Mouse (Mus musculus) right cerebral cortex, postnatal 10 days (tissue): ENCODE data around the gene Tada2b.

Source experiments
- DNase-seq, 2 experiments: peaks; one replicate each; pipeline ENCODE4 v3.0.0; 2021; ENCODE audit warnings: low spot score in 2 of 2

Tada2b gene

DNA sequence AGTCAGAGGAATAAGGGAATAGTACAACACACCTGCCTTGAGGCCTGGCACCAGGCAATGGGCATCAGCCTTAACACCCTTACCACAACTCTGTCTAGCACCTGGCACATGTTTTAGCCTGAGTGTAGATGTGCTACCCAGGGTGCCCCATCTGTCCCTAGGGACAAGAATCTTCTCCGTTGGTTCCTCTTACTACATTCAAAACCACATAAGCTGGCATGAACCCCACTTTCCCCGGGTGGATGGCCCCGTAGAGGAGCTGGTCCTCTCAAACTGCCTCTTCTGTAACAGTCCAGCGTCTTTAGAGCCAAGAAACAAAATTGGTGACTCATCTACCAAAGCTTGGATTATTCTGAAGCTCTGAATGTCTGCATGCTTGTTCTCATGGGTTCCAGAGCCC lies 3.7 kb downstream of the Tada2b start:
- DNase-seq: no peak

DNA sequence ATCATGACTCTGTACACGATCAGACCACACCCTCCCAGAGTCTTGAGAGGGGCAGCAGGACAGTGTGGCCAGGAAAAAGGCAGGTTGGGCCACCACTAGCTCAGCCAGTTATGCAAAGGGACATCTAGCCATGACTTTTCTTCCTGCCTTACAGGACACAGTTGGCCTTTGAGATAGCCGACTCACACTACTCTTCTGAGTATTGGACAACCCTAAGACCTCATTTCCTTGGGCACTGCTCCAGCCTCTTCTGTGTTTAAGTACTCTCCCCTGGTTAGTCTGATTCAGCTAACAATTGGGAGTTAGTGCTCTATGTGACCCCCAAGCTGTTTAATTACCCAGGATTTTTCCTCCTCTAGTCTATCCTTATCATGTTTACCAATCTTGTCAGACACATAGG lies 4.3 kb downstream of the Tada2b start:
- no peak for DNase-seq

DNA sequence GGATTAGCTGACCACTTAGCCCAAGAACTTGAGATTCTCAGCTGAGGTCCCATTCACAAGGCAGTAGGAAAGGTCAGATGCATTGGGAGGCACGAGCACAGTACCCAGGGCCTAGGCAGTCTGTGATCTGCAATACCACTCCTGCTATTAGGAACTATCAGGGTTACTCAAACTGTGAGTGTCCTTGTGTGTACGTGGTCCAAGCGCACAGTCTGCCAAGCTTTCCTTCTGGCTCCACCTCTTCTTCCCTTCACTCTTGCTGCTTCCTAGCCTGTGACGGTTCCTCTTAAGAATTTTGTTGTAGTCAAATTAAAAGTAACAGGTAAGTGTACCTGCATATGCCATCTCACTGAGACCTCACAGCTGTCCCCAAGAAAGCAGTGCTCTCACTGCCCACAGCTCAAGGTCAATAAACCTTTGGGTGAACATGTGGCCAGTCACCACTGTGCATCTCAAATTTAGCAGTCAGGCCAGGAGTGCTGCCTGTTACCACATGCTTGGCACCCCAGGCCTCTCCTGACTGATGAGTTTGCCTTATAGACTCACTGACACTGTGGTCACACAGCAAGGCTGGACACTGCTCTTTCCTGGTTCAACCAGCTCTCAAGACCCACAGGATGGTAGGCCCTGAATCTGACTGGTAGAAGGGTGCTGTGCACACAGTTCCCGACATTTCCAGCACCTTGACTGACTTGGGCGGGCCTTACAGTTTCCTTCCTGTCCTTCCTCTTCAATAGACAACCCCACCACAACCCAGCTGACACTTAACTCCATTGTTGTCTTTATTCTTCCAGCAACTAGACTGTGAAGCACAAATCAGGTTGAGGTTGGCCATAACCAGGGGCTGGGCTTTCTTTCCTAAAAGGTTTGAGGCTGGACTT lies 5.3 kb downstream of the Tada2b start:
- no peak for DNase-seq

DNA sequence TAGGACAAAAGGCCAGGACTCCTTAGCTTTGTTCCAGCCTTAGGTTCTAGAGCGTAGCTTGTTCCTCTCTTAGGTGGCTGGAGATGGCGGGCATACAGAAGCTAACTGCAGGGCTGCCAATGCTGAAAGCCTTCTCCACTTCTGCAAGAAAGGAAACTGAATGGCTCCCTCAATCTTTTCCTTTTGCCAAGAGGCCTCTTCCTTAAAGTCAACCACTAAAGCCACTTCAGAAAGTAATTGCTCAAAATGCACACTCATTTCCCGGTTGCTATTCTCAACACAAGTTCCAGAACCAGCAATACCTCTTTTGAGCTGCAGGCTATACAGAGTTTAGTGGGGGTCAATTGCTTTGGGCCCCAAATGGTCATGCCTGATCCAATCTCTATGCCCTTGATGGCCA lies 6.6 kb downstream of the Tada2b start:
- DNase-seq: no peak

DNA sequence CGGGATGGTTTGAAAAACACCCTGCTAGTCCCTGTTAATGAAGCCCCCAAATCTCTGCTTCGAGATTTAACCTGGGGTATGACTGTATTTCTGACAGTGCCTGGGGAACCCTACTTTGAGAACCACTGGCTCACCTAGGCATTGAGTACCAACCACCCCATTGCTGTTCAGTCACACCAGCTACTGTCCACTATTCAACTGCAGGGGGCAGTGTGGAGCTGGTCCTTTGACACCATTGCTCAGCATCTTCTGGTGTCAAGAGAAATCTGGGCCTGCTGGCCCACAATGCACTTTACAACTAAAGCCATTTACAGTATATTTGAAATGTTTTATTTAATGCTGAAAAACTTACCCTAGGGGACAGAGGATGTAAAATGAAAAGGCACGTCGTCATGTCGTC lies 9.8 kb downstream of the Tada2b start:
- peak in 1 of 2 experiments; percentile 74 for DNase-seq

DNA sequence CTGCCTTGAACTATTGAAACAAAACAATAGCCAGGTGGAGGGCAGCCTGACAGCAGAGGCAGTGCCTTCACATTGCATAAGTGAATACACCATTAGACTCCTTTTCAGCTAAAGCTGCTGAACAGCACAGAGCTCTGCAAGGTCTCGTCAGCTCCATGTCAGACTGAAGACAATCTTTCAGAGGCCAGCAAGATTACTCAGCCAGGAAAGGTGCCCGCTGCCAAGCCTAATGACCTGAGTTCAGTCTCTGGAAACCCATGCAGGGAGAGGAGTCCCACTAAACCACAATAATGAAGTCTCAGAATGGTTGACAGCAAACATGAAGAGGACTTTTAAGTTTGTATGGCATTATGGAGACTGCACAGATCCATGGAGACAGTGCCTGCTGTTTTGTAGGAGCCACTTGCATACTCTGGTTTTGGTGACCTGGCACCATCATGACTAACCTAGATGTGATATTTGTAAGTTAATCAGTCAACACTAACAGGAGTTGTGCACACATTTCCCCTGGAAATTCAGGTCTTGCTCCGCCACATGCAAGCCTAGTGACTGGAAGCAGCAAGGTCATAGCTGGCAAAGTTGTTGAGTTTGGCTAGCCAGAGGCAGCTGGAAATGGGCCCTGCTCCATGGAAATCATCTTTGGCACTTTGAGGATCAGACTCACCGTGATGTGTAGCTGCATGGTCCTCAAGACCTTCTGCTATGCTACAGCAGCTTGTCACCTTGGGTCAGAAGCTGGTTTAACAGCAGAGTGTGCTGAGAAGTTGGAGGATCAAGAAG lies 11.0 kb downstream of the Tada2b start:
- no peak for DNase-seq

DNA sequence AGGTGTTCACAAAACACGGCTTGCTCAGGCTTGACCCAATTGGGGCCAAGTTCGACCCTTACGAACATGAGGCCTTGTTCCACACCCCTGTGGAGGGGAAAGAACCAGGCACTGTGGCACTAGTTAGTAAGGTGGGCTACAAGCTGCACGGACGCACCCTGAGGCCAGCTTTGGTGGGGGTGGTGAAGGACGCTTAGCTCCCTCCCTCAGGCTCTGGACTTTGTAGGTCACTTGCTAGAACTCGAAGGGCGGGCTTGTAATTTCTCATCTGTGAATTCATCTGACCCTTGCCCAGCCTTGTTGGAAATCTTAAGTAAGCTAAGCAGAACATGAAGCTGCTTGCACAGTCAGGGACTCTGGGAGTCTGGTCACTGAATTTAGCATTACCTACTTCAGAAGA lies 12.9 kb downstream of the Tada2b start:
- DNase-seq: no peak

DNA sequence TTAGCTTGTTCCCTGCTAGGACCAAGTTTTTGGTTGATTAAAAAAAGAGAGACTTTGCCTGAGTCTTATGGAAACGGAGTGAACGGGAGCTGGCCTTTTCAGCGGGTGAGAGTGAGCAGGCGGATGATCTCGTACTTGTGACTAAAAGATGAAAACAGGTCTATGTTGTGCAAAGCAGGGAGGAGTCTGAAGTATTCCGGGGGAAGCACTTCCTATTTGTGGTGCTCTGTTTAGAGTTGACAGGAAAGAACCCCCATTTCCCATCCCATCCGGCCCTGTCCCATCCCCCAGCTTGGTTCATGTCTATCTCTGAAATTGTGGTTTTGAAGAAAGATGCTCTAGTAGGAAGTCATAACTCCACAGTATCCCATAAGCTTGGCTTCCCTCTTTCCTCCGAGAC lies 18.2 kb downstream of the Tada2b start:
- no peak for DNase-seq

DNA sequence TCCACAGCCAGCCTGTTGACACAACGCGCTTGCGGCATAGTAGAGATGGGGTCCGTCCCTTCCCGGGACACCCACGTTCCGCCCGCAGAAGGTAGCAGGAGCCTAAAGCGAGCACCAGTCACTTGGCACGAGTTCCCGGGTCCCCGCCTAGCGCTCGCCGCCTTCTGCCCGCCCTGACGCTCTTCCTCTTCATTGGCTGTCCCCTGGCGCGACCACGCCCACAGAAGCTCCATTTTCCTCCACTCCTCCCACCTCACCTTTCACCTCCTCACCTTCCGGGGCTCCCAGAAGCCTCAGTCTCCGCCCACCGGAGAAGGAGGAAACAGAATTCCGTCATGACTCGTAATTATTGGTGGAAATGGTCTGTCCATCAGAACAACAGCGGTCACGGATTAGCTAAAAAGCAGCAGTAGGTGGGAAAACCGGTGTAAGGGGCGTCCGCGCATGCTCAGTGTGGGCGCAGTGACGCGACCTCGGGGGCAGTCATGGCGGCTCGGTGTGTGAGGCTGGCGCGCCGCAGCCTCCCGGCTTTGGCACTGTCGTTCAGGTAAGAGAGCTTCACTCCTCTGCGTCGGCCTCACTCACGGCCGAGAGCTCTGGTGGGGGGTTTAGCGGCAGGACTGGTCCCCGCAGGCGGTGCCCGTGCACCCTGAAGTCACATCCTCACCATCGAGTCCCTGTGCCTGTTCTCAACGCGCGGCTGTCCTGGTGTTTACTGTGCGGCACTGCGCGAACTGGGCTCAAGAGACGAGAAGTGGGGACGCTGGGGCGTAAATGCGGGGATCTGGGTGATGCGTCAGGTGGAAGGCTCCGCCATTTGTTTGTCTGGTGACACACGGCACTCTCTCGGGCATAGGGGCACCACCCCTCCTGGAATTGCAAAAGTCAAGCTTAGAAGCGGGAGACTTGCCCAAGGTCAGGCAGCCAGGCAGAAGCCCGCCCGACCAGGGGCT lies 19.1 kb downstream of the Tada2b start, which contains the start of gene Grpel1:
Gene Grpel1, plus strand, starts transcription at position 290 of the 953 bp plus-strand sequence.
- peak; percentile 99 for DNase-seq

DNA sequence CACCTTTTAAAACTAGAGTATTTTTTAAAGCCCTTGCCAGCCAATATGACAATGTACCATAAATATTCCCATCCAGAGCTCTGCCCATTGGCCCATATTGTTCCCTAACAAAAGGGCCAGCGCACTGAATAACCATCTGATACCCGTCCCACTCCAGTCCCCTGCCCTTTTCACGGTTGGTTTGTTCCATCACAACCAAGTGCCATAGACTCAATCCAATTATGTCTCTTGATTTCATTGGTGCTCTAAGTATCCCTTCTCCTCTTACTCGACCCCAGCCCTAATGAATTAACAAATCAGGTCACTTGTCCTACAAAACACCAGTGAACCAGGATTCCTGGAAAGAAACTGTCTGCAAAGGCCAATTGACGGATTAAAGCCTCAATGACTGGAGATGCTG lies 20.7 kb downstream of the Tada2b start:
- no peak for DNase-seq

DNA sequence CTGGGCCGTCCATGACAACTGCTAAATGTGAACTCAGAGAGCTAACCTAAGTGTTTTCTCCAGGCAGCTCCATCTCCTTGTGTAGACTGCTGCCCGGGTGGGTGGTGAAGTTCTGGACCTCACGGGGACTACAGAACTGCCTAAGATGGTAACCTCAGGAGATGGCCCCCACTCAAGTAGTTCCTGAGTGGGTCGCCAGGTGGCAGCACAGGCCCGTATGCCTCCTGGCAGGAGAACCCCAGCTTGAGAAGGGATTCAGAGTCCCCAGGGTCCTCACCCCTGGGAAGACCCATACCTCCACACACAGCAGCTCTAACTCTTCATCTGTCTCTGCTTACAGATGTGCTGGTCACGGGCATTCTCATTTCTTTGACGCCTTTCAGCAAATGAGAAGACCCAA lies 21.3 kb downstream of the Tada2b start:
- peak; percentile 66 to 80 for DNase-seq

DNA sequence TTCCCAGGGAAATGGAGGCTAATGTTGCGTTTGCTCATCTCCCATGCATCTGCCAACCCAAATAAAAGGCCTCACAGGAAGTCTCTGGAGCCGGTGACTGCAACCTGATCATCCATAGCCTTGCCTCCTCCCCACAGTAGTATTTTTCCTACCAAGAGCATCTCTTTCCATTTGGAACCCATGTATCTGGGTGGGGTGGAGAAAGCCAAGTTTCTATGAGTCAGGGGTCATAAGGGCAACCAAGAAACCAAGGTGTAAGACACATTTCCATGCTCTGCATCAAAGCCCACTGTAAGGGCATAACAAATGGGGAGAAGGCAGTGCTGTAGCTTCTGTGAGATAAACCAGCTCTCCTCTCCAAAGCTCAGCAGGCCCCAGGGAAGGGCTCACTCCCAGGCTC lies 22.9 kb downstream of the Tada2b start:
- no peak for DNase-seq

DNA sequence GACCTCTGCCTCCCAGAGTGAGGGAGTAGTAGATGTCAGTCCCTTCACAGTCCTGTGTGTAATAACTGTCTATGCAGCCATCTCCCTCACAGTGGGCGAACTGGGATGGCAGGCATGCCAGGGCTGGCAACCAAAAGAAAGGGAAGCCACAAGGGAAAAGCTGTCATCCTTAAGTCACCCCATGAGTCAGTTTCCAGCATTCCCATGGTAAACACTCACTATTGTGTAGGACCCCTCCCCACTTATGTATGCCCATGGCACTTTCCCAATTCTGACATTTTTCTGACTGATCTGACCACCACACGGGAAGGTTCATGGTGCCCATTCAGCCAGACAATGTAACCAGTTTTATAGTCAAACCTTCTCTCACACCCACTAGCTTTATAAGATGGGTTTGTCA lies 23.4 kb downstream of the Tada2b start:
- no peak for DNase-seq

DNA sequence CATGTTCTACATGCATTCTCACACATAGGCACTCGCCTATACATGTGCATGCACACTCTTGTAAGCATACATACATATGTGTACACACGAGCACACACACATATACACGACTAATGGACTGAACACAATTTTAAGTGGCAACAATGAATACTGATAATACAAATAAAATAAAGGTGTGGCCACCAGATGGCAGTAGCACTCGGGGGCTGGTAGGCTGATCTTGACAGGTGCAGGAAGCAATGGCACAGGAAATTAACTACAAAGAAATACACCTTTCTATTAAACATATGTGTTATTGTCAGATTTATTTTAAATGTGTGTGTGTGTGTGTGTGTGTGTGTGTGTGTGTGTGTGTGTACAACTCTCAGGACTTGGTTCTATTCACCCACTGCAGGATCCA lies 25.2 kb downstream of the Tada2b start:
- no peak for DNase-seq

DNA sequence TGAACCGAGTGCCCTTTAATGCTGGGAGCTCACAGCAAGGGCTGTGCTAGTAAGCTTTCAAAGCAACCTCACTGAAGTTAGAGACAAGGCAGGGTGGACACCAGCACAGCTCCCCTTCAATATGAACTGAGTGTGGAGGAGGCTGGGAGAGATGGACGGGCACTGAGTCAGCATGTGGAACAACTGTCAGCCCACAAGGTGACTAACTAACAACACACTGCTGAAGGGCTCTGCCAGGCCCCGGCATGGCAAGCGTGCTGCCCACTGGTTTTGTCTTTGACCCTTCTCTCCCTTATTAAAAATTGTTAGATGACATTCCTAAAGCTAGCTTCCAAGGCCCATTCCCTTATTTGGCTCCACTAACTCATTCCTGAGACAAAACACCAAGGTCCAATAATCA lies 26.4 kb downstream of the Tada2b start:
- no peak for DNase-seq

DNA sequence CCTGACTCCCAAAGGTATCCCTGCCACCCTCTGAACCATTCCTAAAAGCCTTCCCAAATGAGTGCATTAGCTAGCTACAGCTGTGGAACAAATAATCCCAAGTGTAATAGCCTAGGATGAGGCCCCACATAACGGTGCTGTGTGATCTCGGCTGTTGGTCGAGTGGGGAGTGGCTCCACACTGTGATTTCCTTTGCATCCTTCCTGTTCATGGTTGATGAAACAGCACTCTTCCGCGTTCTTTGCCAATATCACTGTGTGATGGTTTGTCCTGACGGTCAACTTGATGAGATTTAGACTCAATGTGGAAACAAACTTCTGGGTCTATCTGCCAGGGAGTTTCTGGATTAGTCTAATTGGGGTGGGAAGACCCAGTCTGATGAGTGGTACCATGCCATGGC lies 31.3 kb downstream of the Tada2b start:
- DNase-seq: no peak

DNA sequence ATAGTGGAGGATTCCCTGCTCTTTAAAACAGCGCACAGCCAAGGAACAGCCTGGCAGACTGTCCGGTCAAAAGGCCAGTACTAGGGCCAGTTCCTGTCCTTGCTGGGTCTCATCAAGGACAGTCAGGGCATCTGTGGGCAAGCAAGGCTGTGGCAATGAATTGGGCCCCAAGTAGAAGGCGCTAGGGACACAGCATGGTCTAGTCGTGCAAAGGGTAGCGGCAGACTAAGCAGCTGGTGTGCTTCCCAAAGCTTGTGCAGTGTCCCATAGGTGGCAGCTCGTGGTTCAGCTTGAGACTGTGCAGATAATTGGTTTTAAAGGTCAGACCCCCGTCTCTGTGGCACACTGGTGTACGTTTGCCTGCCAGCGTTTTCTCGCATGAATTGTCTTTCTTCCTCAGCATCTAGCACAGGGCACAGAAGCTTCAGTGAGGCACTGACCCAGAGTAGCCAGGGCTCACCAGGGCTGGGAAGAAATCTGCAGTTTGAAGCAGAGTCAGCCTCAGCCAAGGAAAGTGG lies 32.2 kb downstream of the Tada2b start:
- no peak for DNase-seq

DNA sequence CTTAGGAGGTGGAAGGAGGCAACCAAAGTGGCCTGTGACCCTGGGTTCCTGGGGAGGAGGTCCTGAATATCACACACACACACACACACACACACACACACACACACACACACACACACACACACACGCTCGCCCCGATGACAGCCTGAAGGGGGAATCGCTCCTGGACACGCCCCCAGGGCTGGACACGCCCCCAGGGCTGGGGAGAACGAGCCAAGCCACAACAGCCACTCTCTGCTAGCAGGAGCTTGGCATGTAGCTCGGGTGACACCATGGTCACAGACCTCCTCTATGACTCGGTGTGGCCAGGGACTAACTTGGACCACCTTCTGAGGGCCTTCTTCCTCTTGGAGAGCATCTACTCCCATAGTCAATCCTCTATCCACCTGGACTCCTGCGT lies 33.0 kb downstream of the Tada2b start:
- no peak for DNase-seq

DNA sequence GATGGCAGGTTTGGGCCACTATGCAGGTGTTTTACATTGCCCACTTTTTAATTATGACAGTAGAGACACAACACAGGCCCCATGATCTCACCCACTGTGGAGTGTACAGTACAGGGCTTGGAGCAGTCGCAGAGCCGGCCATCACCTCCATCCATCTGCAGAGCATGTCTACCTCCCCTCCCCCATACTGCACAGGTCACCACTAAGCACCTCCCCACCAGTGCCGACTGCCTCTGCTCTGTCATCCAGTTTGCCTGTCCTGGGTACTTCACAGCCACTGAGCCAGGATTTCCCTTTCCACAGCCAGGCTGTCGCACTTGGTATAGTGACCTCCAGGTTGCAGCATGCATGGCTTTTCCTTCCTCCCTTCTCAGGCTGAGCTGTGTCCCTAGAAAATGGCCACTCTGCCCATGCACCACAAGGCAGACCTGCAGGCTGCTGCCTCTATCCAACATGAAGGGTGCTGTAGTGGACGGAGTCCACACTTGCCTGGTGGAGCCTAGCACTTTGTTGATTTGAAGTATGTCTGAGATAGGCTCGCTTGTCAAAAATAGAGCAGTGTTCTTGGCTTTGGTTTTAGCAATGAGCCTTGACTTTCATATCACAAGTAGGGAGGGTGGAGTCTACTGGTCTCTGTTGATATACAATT lies 34.3 kb downstream of the Tada2b start:
- DNase-seq: no peak

DNA sequence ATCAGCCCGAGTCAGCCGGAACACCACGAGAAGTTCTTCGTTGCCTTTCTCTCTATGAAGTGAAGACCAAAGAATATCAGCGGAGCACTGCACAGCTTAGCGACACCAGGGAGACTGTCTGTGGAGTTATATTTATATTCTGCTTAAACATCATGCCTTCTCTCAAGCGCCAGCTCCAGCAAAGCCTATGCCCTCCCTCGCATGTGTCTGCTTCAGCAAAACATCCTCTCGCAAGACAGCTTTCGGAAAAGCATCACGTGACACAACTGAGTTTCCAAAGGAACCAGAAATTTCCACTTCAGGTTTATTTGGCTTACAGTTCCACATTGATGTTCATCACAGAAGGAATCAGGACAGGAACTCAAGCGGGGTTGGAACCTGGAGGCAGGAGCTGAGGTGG lies 36.2 kb downstream of the Tada2b start:
- DNase-seq: no peak
